Mouse (Mus musculus) liver, postnatal 0 days (tissue): ENCODE measurements at regions not wholly inside any gene's neighbourhood (a gene's known extent, or its start where the extent isn't known, plus 50 kb on each side); places are given as distances from the start of the nearest gene placed in this dataset.

ENCODE experiments used
- CTCF ChIP-seq: sonication (generic); IDR thresholded peaks from 2 replicates; pipeline ENCODE4 v1.5.1; 2016; ENCODE audit warnings: antibody characterized with exemption, low read depth
- EP300 ChIP-seq: IDR thresholded peaks from 2 replicates; pipeline ENCODE4 v1.6.1; 2016; ENCODE audit warnings: antibody characterized with exemption, low read depth, mild to moderate bottlenecking

DNA sequence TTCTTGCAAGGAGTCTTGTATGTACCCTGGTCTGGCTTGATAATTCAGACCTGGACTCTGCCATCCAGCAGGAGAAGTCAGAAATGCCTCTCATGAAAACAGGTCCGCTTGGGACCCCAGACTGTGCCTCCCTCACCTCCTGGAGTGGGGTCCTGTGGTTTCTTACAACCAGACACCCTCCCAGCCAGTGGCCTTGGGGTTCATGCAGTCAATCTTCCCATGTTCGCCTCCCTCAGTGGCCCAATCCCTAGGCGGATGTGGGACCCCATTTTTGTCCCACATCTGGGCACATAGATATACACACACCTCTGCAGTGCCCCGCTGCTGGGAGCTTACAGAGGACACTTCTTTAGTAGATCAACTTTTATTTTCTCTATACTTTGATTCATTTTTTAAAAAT lies 217.7 kb downstream of the Lrfn2 start:
- TF ChIP-seq CTCF (no peak), EP300 (no peak)
